ENCODE assay signal across 12 mouse cellular contexts in the genomic region with DNA sequence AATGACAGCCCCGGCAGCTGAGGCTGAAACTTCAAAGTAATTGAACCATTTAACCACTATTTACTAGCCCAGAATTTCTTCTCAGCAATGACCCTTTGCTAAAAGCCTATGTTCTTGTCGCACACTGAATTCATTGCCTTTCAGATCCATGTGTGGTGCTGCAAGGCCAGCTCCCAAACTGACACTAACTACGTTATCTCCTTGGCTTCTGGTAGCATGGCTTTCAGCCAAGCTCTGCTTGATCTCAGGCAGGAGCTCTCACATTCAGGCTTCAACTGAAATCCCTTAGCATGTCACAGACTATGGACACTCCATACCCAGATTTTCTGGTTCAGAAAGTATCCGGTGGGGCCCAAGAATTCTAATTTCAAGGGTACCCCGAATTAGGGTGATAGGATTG.
A peak's percentile ranks its signal among the peaks of the same experiment; 100 is the strongest.
DNase-seq lines count a peak whose midpoint lies in the region; ATAC-seq and TF ChIP-seq lines count a peak whose summit lies in the region.
"Had no signal": no experiment of that assay in that cellular context is flagged by ENCODE, and none has a peak within 500 bp of the region (broad histone marks: within the 10 kb centered on the region; RNA-seq: fewer than 3 reads in every experiment).

No protein-coding gene starts in this region.

- peak; percentile 38 for DNase-seq in heart, adult 8-10 months (ENCODE audit: low spot score)
- no peak for DNase-seq in heart, adult 11 months
- peak; percentile 45 for DNase-seq in midbrain, postnatal 0 days (ENCODE audit: low spot score)
- peak; percentile 64 for DNase-seq in brain, embryonic 14.5 days (ENCODE audit: low read depth)
- peak; percentile 40 for DNase-seq in testis, postnatal 10 days (ENCODE audit: low spot score)
- DNase-seq in embryo, embryonic 11 days = no peak
- DNase-seq: gastrocnemius, postnatal 10 days; thymus, adult 18-20 months had no signal

- H3K27me3 ChIP-seq in midbrain, postnatal 0 days (ENCODE audit: insufficient read depth, low read length) = no peaks in the 10 kb centered on the region
- no peaks in the 10 kb centered on the region for H3K27me3 ChIP-seq in midbrain, embryonic 16.5 days (ENCODE audit: control insufficient read depth, insufficient read depth, low read depth, low read length)
- H3K27me3 ChIP-seq: limb, embryonic 15.5 days had no signal

- H3K36me3 ChIP-seq in midbrain, postnatal 0 days (ENCODE audit: insufficient read depth, low read length) = no peaks in the 10 kb centered on the region
- H3K36me3 ChIP-seq in midbrain, embryonic 16.5 days (ENCODE audit: control insufficient read depth, insufficient read depth, low read length) = no peaks in the 10 kb centered on the region
- H3K36me3 ChIP-seq: limb, embryonic 15.5 days had no signal

- TF ChIP-seq CTCF in midbrain, postnatal 0 days (IDR thresholded peaks at IDR 0.05) = no peak
- no peak for TF ChIP-seq CTCF in brain, embryonic 14.5 days (IDR thresholded peaks at IDR 0.05; ENCODE audit: borderline replicate concordance, extremely low read depth, insufficient read depth, insufficient read length)

- no peak overlapping the region for H3K27ac ChIP-seq in midbrain, postnatal 0 days (ENCODE audit: low read depth, low read length)
- no peak overlapping the region for H3K27ac ChIP-seq in midbrain, embryonic 16.5 days (ENCODE audit: low read length)
- H3K27ac ChIP-seq: kidney, postnatal 0 days; limb, embryonic 15.5 days had no signal

- H3K4me3 ChIP-seq in midbrain, postnatal 0 days (ENCODE audit: low read depth, low read length) = no peak overlapping the region
- H3K4me3 ChIP-seq in midbrain, embryonic 16.5 days (ENCODE audit: low read depth, low read length) = no peak overlapping the region
- H3K4me3 ChIP-seq: limb, embryonic 15.5 days had no signal

- H3K9me3 ChIP-seq in midbrain, postnatal 0 days (ENCODE audit: low read length) = no peaks in the 10 kb centered on the region
- H3K9me3 ChIP-seq in midbrain, embryonic 16.5 days (replicated peaks; ENCODE audit: control insufficient read depth, low read length, poor library complexity, severe bottlenecking) = no peaks in the 10 kb centered on the region
- H3K9me3 ChIP-seq: limb, embryonic 15.5 days had no signal

- TF ChIP-seq POLR2A in brain, embryonic 14.5 days (IDR thresholded peaks at IDR 0.05; ENCODE audit: borderline replicate concordance, extremely low read depth, insufficient read depth, insufficient read length, poor library complexity, severe bottlenecking) = no peak

- ATAC-seq in midbrain, postnatal 0 days (ENCODE audit: low FRiP score) = no peak
- no peak for ATAC-seq in midbrain, embryonic 16.5 days
- no peak for ATAC-seq in erythroblast, adult 5-6 weeks (replicated peaks; ENCODE audit: low FRiP score, poor library complexity, severe bottlenecking)

- 73% methylated on average over 5 of the region's 5 CpGs for WGBS in midbrain, postnatal 0 days
- 70% methylated on average over 5 of the region's 5 CpGs for WGBS in midbrain, embryonic 16.5 days

- H3K9ac ChIP-seq in midbrain, postnatal 0 days (replicated peaks; ENCODE audit: low read length, poor library complexity, severe bottlenecking) = no peak overlapping the region
- no peak overlapping the region for H3K9ac ChIP-seq in midbrain, embryonic 16.5 days (ENCODE audit: low read depth, low read length)
- H3K9ac ChIP-seq: limb, embryonic 15.5 days had no signal

- no peak overlapping the region for H3K4me2 ChIP-seq in midbrain, postnatal 0 days (ENCODE audit: low read depth, low read length, poor library complexity, severe bottlenecking)
- no peak overlapping the region for H3K4me2 ChIP-seq in midbrain, embryonic 16.5 days (ENCODE audit: low read length)
- H3K4me2 ChIP-seq: limb, embryonic 15.5 days had no signal

- no peaks in the 10 kb centered on the region for H3K4me1 ChIP-seq in midbrain, postnatal 0 days (ENCODE audit: insufficient read depth, low read length)
- no peaks in the 10 kb centered on the region for H3K4me1 ChIP-seq in midbrain, embryonic 16.5 days (ENCODE audit: control insufficient read depth, insufficient read depth, low read length)
- H3K4me1 ChIP-seq: limb, embryonic 15.5 days had no signal

Comparison
In these comparisons a context has a peak if more than half of its experiments do, and no peak if none do; other contexts are left out.
1. DNase-seq: peak in heart, adult 8-10 months (single experiment), midbrain, postnatal 0 days (single experiment), brain, embryonic 14.5 days (single experiment) and testis, postnatal 10 days (single experiment); none in heart, adult 11 months (single experiment) and embryo, embryonic 11 days (single experiment).